Mouse (Mus musculus) megakaryocyte, embryonic 14.5 days (primary cell): ENCODE measurements around the gene Dph2.

Experiments used
- FLI1 ChIP-seq: IDR thresholded peaks from 2 replicates; pipeline ENCODE4 v1.6.1; 2012; ENCODE audit warnings: low read length, inconsistent platforms, mixed read lengths
- GATA1 ChIP-seq: IDR thresholded peaks from 3 replicates; pipeline ENCODE4 v1.6.1; 2012; ENCODE audit warnings: mixed read lengths, low read length, inconsistent platforms, borderline replicate concordance

GRCm38 (mm10) chr4:117921358-117921757, 29.5 kb upstream of the Dph2 start:
- TF ChIP-seq GATA1 = no peak
- TF ChIP-seq FLI1 = no peak
